Mouse (Mus musculus) left cerebral cortex, postnatal 14 days (tissue): Measurements from ENCODE around the gene Fam110c. TPM values are rescaled to one million over a fixed set of nuclear protein-coding genes. Genes with fewer than 3 reads are reported as not detected.
"Not testable (repeated sequence)": the region's sequence is repeated elsewhere in the genome, so short reads cannot be mapped to it uniquely, and the experiment has no call there.

Experiments
- DNase-seq, 2 experiments: peaks; one replicate each; pipeline ENCODE4 v3.0.0; 2021 to 2022; ENCODE audit warnings: low spot score in 2 of 2, mixed read lengths in 1 of 2
- intact Hi-C: fragments of 180-260 bp; cut with DNase I; formaldehyde crosslinking; loops from one replicate; pipeline ENCODE4 v1.15.1; 2025
- long read RNA-seq, 2 experiments: library from polyadenylated mRNA; stranded (forward); transcript quantifications; one replicate each; pipeline ENCODE4 v2.0.0; 2021
- total RNA-seq, 2 experiments: library from RNA; stranded (reverse); gene quantifications; 2 replicates each; pipeline ENCODE4 v1.2.3; 2021

Fam110c gene
- not detected for total RNA-seq
- long read RNA-seq, experiment 1: 0 reads
- long read RNA-seq, experiment 2, partial matches to known transcripts: 0 of 1 reads
- long read RNA-seq, experiment 2, other reads (novel, unspliced or antisense): 0 of 1 reads

DNA sequence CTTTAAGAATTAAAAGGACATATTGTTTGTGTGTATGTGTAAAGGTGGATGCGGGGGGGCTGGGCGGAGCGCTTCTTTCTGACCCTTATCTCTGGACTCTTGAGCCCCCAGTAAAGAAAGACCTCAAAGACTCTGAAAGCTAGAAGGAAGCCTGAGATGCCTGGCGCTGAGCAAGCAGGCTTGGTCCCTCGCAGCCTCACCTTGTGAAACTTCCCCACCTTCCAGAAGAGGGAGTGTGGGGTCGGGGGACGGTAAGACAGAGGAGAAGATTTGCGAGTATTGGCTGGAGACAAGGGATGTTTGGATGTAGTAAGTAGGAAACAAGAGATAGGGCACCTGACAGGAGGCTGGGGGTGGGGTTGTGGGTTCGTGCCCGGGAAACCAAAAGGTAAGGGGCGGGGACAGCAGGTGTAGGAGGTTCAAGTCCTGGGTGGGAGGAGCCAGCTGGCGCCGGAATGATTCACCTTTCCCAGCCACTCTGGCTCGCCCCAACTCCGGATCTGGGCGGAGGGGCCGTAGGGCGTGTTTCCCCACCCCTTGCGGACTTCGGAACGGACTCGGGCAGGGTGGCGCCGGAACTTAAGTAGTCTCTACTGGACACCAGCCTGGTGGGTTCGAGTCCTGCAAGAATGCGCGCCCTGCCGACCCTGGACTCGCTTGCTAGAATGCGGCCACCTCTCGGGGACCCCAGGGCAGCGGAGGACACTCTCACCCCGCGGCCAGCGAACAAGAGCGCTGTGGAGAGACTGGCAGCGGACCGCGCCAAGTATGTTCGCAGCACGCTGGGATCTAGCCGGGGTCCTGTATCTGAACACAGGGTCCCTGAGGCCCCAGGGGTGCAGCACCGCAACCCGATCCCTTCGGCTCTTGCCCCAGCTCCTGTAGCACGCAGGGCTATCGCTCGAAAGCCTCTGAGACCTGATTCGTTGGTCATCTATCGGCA, at the start of gene Fam110c:
Fam110c (plus strand) TSS at position 450 of the 943 bp plus-strand sequence.
- no peak for DNase-seq
- intact Hi-C loops: no loop called here

DNA sequence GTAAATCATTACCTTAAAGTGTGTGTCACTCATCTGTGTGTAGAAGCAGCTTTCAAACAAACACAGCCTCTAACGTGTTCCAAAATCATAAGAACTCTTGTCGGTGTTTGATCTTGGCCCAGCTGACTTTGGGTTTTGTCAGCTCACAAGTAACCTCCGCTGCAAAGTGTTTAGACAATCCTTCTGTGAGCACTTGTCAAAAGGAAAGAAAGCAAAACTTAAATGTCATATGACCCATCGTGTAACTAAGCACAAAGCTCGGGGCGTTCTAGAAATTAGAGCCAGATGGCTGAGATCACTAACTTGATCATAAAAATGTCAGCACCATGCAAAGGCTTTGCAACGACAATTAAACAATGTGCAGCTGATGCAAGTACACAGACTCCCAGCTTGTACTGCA, 47.2 kb upstream of the Fam110c start:
- DNase-seq: no peak
- intact Hi-C loops: no loop called here

DNA sequence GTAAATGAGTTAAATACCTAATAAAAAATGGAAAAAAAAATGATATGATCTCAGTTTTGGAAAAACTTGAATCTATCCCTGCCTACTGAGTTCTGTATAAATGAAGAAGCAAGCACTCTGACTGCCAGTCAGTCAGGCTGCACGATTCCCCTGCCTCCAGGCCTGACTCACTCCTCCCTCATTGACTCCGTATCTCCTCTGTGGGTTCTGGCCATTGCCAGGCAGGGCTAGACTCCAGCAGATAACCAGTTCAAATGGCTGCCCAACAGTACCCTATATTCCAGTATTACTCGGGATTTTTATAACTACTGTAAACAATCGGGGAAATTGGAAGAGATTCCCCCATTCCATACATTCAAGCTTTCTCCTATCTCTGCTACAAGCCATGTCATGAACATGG, 21.6 kb upstream of the Fam110c start:
- intact Hi-C loops: no loop called here
- DNase-seq: no peak

DNA sequence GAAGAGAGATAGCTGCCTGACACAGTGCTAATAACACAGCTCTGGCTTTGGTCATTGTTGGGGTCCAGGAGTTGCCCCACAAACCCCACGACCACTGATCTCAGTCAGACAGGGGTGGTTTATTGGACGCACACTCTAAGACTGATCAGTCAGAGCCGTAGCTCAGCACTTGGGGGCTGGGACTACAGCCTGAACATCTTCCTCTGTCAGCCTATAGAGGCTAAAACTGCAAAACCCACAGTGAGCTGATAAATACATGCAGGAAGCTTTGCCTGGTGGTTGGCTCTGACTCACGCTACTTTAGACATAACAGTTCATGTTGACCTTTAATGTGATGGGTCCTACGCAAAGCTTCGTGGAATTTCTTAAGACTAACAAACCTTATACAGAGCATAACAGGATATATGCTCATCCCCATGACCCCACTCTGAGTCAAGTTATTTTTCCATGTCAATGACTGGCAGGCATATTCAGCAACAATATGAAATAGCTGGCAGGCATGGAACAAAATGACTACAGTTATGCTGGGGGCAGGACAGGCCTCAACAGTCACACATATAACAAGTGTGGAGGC, 17.3 kb upstream of the Fam110c start:
- DNase-seq: no peak
- intact Hi-C loops: no loop called here

DNA sequence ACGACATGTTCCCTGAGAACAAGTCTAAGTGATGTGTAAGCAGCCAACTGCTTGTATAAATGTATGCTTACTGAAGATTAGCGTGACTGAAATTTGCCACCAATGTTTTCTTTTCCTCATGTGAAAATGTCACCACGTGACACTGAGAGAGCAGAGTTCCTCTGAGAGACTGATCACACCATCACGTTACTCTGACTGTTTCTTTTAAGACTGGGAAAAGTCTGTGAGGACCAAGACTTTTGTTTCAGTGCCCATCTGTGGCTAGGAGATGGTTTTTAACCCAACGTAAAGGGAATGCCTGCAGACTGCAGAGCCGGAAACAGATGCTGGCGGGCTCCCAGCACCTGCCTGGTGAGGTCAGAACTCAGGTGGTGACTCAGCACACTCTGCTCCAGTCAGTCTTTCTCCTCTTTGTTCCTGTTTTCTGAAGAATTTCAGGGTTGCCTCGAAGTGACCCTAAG, 14.2 kb upstream of the Fam110c start:
- DNase-seq: no peak
- intact Hi-C loops: no loop called here

DNA sequence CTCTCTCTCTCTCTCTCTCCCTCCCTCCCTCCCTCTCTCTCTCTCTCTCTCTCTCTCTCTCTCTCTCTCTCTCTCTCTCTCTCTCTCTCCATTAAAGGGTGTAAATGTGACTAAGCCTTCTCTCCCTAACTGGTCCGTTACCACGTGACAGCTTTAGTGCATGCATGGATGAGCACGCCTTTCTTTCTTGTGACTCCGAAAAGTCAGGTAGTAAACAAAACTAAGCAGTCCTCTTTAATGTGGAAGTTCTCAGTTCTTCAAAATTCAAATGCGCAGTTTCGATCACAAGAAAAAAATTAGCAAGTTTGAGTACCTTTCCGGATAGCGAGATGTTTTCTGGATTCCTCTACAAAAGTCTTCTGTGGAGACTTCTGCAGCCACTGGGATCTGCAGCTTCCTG, 13.4 kb upstream of the Fam110c start:
- intact Hi-C loops: no loop called here
- no peak for DNase-seq

DNA sequence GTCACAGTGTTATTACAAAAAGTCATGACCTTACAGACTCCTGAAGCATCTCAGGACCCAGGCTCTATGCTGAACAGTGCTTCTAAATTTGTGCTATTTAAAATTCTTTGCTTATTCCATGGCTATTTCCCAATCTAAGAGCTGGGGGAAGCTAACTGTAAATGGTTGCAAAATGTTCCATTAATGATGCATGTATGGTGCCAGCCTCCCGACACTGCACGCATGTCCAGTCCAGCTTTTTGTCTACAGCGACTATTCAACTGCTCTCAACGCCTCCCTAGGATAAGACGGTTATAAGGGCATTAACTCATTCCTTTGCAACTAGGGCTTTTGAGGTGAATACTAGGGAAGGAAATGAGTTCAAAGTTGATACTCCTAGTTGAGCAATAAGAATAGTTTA, 2.4 kb upstream of the Fam110c start:
- intact Hi-C loops: no loop called here
- no peak for DNase-seq

DNA sequence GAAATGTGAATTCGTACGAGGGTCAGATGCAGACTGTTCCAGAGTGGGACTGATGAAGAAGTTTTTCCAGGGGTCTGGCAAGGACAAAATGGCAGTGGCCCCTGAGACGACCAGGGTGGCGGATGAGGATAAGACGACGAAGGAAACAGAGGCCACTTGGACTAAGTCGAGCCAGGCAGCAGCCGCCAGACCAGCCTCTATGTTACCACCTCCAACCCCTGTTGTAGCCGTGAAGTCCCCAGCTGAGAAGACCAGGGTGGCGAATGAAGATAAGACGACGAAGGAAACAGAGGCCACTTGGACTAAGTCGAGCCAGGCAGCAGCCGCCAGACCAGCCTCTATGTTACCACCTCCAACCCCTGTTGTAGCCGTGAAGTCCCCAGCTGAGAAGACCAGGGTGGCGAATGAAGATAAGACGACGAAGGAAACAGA, 710 bp downstream of the Fam110c start:
- DNase-seq, intact Hi-C loops: not testable (repeated sequence)

DNA sequence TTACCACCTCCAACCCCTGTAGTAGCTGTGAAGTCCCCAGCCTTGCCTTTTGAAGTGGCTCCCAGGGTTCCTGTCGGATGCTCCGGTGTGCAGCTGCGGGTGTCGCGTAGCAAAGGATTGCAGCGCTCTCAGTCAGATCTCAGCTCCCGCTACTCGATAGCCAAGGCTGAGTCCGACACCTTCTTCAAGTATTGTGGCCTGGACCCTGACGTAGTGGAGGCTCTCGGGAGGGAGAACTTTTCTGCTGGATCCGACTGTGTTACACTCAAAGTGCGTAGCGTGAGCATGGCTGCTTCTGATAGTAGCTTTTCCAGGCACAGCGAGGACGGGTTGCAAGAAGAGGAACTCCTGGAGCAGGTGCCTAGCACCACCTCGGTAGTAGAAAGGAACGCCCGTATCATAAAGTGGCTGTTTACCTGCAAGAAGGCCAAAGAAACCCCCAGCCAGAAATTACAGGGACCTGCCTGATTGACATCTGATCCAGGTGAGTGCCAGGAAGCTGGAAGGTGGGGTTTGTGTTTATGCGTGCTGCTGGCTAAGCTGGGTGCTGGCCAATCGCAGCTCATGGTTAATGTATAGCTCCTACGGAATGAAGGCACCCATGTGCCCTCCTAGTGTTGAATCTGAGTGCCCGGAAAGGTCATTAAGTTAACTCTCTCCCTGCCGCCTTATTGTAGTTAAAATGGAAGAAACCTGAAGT, 1.3 kb downstream of the Fam110c start:
- DNase-seq: no peak
- intact Hi-C loops: no loop called here

DNA sequence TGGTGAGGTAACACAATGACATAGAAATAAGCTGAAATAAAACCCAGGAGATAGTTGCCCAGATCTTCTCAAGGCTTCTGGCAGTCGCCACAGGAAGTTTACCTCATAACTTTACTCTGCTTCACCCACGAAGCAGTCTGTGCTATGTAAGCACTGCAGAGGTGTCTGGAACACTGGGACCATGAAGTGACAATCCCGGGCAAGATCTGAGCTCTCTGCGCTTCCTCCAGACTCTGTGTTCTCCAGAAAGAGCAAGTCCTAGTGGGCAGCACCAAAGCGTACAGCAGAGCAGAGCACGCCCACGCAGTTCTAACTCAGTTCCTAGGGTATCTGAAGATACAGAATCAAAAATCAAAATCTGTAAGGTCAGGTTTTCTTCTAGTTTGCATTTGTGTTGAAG, 3.4 kb downstream of the Fam110c start:
- no peak for DNase-seq

DNA sequence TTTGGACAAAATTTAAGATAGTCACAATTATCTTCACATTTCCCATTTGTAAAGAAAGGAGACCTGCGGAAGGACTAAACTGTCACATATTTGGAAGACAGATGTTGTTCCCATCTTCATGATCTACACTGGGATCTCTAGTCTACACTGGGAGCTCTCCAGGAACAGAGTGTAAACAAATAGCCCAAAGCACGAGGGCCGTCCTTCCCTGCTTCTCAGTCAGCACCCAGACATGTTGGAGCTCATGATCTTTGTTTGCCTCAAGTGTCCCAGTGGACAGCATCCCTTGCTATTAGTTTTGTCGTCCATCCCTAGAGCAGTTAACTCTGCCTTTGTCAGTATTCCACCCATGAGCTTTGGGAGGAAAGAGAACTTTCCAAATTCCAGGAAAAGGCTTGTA, 4.4 kb downstream of the Fam110c start:
- no peak for DNase-seq
- intact Hi-C loops: no loop called here

More for the DNA sequence above, 3.4 kb downstream of the Fam110c start:
- intact Hi-C loops: no loop called here

DNA sequence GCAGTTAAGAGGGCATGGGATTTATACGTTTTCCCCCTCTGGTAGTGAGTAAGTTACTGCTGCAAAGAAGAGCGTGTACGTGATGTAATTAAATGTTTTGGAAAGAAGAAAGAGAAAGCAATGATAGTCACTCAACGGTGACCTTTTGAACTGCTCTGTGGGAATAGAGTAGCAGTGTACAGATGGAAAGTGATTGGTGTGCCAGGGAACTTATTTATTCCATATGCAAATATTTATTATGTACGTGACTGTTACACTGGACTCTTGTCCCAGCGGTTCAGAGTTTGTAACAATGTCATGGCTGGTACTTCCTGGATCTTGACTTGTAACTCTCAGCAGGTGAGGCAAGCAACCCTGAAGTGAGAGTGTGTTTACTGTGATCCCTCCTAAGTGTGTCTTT, 6.7 kb downstream of the Fam110c start:
- intact Hi-C loops: no loop called here

DNA sequence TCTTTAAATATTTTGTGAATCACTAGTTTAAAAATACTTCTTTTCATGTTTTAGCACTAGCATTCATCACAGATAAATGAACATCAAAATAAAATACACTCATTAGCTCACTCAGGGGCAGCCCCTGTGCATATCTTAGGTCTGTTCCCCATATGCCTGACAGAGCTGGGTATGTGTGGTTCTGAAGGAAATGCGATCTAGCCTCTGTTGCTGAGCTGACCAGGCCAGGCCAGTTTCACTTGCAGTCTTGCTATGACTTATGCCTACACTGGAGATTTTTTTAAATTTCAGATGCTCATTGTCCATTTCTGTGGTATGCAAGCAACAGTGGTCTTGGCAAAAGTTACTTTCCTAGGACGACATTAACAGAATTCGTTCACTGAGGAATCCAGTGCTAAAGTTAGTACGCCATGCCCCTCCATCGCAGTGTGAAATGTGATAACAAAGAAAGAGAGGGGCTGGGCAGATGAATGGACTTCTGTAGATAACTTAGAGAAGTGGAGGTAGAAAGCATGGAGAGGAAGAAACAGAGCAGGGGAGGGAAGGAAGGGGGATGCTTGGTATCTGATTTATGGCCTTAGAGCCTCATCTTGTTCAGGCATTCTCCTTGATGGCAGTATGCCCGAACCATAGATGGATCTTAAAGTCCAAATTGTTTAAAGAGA, 7.4 kb downstream of the Fam110c start:
- intact Hi-C loops: no loop called here
- DNase-seq: no peak

More for the DNA sequence above, 6.7 kb downstream of the Fam110c start:
- DNase-seq: no peak

DNA sequence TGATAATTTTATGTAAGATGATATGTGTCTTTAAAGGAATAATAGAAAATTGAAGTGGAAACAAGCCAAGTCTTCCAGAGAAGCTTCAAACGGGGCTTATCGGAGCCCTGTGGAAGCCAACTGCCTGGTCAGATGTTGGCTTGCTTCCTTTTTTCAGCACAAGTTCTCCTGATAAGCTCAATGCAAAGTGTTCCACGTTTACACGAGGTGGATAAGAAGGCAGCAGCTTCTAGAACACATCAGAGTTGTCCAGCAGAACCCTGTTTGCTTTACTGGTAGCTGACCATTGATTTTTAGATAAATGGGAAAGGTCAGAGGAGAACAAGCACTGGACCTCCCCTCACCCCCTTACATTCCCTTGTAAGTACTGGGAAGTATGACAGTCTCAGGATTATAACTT, 9.3 kb downstream of the Fam110c start:
- DNase-seq: no peak
- intact Hi-C loops: no loop called here

DNA sequence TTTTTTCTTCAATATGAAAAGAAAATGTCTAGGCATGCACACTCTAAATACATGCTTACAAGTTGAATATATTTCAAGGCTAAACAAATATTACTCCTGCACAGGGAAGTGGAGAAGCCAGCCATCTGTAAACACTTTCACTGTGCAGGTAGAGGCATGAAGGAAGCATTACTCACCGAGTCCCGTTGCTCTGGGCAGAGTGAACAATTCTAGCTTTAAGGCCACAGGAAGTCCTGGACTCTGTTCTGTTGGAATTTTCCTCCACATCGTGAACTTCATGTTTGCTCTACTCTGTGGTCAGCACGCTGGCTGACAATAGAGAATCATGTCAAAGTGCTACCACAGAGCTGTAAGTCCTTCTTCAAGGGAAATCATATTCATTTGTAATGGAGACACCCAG, 9.7 kb downstream of the Fam110c start:
- intact Hi-C loops: no loop called here
- no peak for DNase-seq

DNA sequence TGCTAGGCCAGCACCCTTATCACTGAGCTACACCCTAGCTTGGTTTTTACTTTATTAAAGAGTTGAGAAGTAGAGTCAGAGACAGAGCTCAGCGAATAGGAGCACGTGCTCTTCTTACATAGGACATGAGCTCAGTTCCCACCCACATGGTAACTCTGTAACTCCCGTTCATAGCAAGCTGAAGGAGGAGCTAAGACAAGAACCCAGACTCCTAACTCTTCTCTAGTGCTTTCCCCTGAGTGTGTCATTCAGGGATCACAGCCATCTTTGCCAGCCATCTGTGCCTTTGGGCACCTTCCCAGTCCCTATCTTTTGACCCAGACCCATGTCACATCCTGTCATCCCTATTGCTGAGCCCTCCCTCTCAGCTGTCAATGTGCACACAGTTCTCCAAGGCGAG, 13.4 kb downstream of the Fam110c start:
- DNase-seq: no peak
- intact Hi-C loops: no loop called here

DNA sequence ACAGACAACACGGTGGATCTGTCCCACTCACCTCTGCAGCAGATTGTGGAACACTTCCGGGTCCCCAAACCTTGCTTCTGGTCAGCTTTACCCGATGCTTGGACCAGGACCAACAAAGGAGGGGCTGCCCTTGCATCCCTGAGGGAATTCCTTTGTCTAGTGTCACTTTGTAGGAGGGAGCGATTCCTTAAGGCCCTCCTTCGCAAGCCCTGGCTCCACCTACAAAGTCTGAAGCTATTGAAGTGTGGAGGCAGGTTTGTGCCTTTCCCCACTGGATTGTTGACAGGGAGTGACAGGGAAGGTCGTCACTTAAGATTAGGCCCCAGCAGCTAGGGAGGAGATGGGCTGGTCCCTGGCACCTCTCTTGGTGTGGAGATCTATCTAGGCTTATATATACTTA, 16.7 kb downstream of the Fam110c start:
- DNase-seq: no peak
- intact Hi-C loops: no loop called here

DNA sequence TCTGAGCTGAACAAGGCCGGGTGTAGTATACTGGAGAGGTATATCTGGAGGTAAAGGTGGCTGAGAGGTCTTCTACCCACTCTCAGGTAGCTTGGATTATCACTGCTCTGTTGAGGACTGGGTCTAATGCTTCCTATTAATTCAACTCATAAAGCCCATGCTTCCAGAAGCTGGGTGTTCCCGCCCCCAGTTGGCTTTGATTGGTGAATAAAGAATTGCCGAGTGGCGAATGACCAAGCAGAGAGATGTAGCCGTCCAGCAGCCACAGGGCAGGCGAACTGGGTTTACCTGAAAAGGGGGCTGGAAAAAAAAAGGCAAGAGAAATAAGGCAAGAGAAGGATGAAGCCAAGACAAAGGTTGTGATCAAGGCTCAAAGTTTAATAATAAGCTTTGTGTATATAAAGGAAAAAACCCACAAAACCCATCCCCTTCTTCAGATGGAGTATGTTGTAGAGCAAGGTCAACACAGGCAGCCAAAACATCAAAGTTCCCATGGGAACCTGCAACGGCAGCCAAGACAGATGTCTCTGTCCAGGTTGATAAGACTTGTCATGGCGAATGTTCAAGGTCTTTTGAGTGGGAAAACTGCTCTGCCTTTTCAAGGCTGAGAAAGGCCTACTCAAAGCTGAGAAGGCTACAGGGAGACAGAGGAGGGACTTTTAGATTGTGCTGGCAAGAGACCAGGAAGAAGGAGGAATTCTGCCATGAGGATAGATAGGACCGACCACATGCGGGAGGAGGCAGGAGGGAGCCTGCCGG, 17.4 kb downstream of the Fam110c start:
- intact Hi-C loops: no loop called here
- no peak for DNase-seq

DNA sequence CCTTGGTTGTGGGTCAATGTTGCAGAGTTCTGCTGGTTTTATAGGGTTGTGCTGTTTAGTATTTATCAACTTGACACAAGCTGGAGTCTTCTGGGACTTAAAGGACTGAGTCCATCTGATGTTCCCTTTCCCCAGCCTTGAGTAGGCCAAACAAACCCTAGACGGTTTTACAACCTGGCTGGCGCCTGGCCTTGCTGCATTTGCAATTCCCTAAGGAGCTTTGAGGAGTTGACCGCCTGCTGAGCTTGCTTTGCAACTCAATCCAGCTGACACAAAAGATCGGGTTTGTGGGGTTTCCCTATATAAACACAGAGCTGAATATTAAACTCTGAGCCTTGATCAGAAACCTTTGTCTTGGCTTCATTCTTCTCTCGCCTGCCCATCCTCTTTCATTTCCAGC, 18.8 kb downstream of the Fam110c start:
- intact Hi-C loops: no loop called here
- no peak for DNase-seq
